Mouse (Mus musculus): ENCODE measurements around the gene Elmo2.

DNA sequence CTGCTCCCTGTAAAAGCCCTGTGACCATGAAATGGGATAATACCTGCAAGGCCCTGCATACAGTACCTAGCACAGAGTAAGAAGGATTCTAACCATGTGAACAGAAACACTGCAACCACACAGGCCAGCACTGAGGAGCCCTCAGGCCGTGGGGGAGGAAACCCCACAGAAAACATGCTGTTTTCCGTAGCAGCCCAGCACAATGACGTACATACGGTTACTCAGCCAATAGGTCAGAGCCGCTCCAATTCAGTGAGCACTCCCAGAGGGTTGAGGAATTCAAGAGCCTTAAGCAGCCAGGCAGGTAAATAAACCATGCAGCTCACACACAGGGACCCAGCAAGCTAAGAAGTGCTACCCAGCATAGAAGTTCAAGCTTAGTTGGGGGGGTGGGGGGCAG is 2.4 kb downstream of the Elmo2 start:
- TF ChIP-seq POLR2A (IDR thresholded peaks at IDR 0.05; ENCODE audit: borderline replicate concordance, extremely low read depth, low read depth, low read length) = no peak
- no peak for TF ChIP-seq CTCF (IDR thresholded peaks at IDR 0.05; ENCODE audit: insufficient read depth, low read length)

Measured in lung, adult 2 months (tissue).